Mouse (Mus musculus) right cerebral cortex, postnatal 25 days (tissue): ENCODE measurements around the gene Dnajc1.

Experiments used
- DNase-seq: peaks from one replicate; pipeline ENCODE4 v3.0.0; 2022

The Dnajc1 gene

GRCm38 (mm10) chr2:18195285-18195684 lies 197.3 kb downstream of the Dnajc1 start:
- DNase-seq, result no peak

GRCm38 (mm10) chr2:18188367-18188766 lies 204.3 kb downstream of the Dnajc1 start:
- DNase-seq, result no peak

GRCm38 (mm10) chr2:18183079-18183478 lies 209.6 kb downstream of the Dnajc1 start:
- no peak for DNase-seq

GRCm38 (mm10) chr2:18181631-18182030 lies 211.0 kb downstream of the Dnajc1 start:
- DNase-seq, result no peak

- no peak for DNase-seq
These were observed 212.3 kb downstream of the Dnajc1 start for GRCm38 (mm10) chr2:18180323-18180722.

- no peak for DNase-seq
These were observed 216.4 kb downstream of the Dnajc1 start for GRCm38 (mm10) chr2:18176235-18176634.

GRCm38 (mm10) chr2:18175234-18175633 lies 217.4 kb downstream of the Dnajc1 start:
- no peak for DNase-seq

GRCm38 (mm10) chr2:18169174-18169948 lies 223.3 kb downstream of the Dnajc1 start:
- no peak for DNase-seq

- DNase-seq, result no peak
These were observed 227.1 kb downstream of the Dnajc1 start for GRCm38 (mm10) chr2:18165511-18165910.

- no peak for DNase-seq
These were observed 231.6 kb downstream of the Dnajc1 start for GRCm38 (mm10) chr2:18160992-18161391.

- no peak for DNase-seq
These were observed 233.2 kb downstream of the Dnajc1 start for GRCm38 (mm10) chr2:18159426-18159825.

- no peak for DNase-seq
These were observed 236.5 kb downstream of the Dnajc1 start for GRCm38 (mm10) chr2:18156131-18156530.
